Comparison of ENCODE assay signal across 8 mouse cellular contexts in genomic region chr5:21017075-21017474, GRCm38 (mm10). TPM values are rescaled to one million over a fixed set of nuclear protein-coding genes. Genes with fewer than 3 reads are reported as not detected.
DNase-seq lines count a peak whose midpoint lies in the region; ATAC-seq lines count a peak whose summit lies in the region.

No protein-coding gene starts in this region.

- no peaks in the 10 kb centered on the region for H3K27me3 ChIP-seq in kidney, embryonic 14.5 days (ENCODE audit: control insufficient read depth, insufficient read depth, low read length)

- no peak overlapping the region for H3K4me3 ChIP-seq in kidney, embryonic 14.5 days (ENCODE audit: low read length)

- H3K36me3 ChIP-seq in kidney, embryonic 14.5 days (ENCODE audit: control insufficient read depth, insufficient read depth, low read length) = peaks cover 37% of the 10 kb centered on the region

- no peak overlapping the region for H3K4me2 ChIP-seq in kidney, embryonic 14.5 days (replicated peaks; ENCODE audit: low read depth, low read length)

- no peak for ATAC-seq in kidney, embryonic 14.5 days (ENCODE audit: low FRiP score, low TSS enrichment)

- no peaks in the 10 kb centered on the region for H3K4me1 ChIP-seq in kidney, embryonic 14.5 days (ENCODE audit: control insufficient read depth, insufficient read depth, low read length)

- 59% methylated on average over 5 of the region's 5 CpGs for WGBS in kidney, embryonic 14.5 days

- intact Hi-C loops in heart, postnatal 14 days (cut with DNase I) = loop anchor here (5.0 kb wide), 1 partner anchor 35 kb away; no protein-coding TSS in a partner anchor

- no peaks in the 10 kb centered on the region for H3K9me3 ChIP-seq in kidney, embryonic 14.5 days (ENCODE audit: control insufficient read depth, low read length)

- peak; percentile 13 to 38 for DNase-seq in adrenal gland, adult (ENCODE audit: inconsistent age in 2 of 2, low spot score in 1 of 2)
- DNase-seq in adrenal gland, adult 18-20 months (ENCODE audit: low spot score in 2 of 2) = no peak
- DNase-seq in kidney, adult 11 months = peak; percentile 14
- peak; percentile 18 to 22 for DNase-seq in heart, postnatal 14 days
- peak; percentile 17 for DNase-seq in lung, postnatal 14 days
- no peak for DNase-seq in frontal cortex, postnatal 25 days (ENCODE audit: low spot score in 2 of 2)
- no peak for DNase-seq in urinary bladder, adult 2 months (ENCODE audit: low spot score)

- no peak overlapping the region for H3K27ac ChIP-seq in kidney, embryonic 14.5 days (ENCODE audit: low read depth, low read length)

- no peak overlapping the region for H3K9ac ChIP-seq in kidney, embryonic 14.5 days (ENCODE audit: low read depth, low read length)

RNA-seq across cellular contexts. Expression of gene Ptpn12, which starts 38.6 kb away (rescaled TPM):
- 10 to 100 TPM; 54.9 to 55.1 TPM for total RNA-seq in adrenal gland, adult 18-20 months (2021)
- 30.8 and 36.9 TPM in 2 replicates for polyA plus RNA-seq in kidney, embryonic 14.5 days (2014; fragmentation: Nextera tagmentation; extraction: Ambion mirVana)
- total RNA-seq in heart, postnatal 14 days (2021) = 10 to 100 TPM; 38.5 to 42.9 TPM
- polyA plus RNA-seq in urinary bladder, adult 2 months (2012; rRNA removed) = 40.6 and 50.2 TPM in 2 replicates

Comparison
In these comparisons a context has a peak if more than half of its experiments do, and no peak if none do; other contexts are left out.
1. DNase-seq: peak in adrenal gland, adult (2 of 2), kidney, adult 11 months (single experiment), heart, postnatal 14 days (2 of 2) and lung, postnatal 14 days (single experiment); none in adrenal gland, adult 18-20 months (0 of 2), frontal cortex, postnatal 25 days (0 of 2) and urinary bladder, adult 2 months (single experiment).